Mouse (Mus musculus) megakaryocyte, adult 5-6 weeks (primary cell): Measurements from ENCODE around the gene Gsg1l. TPM values are rescaled to one million over a fixed set of nuclear protein-coding genes. Genes with fewer than 3 reads are reported as not detected.

Source experiments
- ATAC-seq: 2 replicates; pipeline ENCODE4 v1.8.0; 2016; ENCODE audit warnings: mild to moderate bottlenecking, inconsistent platforms; ENCODE audit not compliant: poor library complexity, severe bottlenecking
- total RNA-seq, 2 experiments: library from RNA; stranded (forward) in 1 of 2; stranded (reverse) in 1 of 2; fragments of 153-499, 151-499 nt in 1 of 2; fragments of 221-1000, 200-1000 nt in 1 of 2; gene quantifications; 2 replicates each; pipeline versions ENCODE4 v1.2.3 to v1.2.4; 2015 to 2017

Gene Gsg1l
- total RNA-seq, 2 experiments from 2014 or later = not detected

- ATAC-seq = no peak
Measured at GRCm38 (mm10) chr7:125987117-125987516, 95.1 kb downstream of the Gsg1l start.

- ATAC-seq = no peak
Measured at GRCm38 (mm10) chr7:125985565-125985964, 96.6 kb downstream of the Gsg1l start.

GRCm38 (mm10) chr7:125983902-125984841 is 98.0 kb downstream of the Gsg1l start:
- no peak for ATAC-seq

GRCm38 (mm10) chr7:125979591-125979990 is 102.6 kb downstream of the Gsg1l start:
- no peak for ATAC-seq

GRCm38 (mm10) chr7:125976695-125977094 is 105.5 kb downstream of the Gsg1l start:
- ATAC-seq = no peak

- ATAC-seq = no peak
Measured at GRCm38 (mm10) chr7:125975414-125975813, 106.8 kb downstream of the Gsg1l start.

GRCm38 (mm10) chr7:125973874-125974273 is 108.3 kb downstream of the Gsg1l start:
- ATAC-seq = no peak

- ATAC-seq = no peak
Measured at GRCm38 (mm10) chr7:125972776-125973175, 109.4 kb downstream of the Gsg1l start.

GRCm38 (mm10) chr7:125972174-125972672 is 110.0 kb downstream of the Gsg1l start:
- ATAC-seq = no peak

- no peak for ATAC-seq
Measured at GRCm38 (mm10) chr7:125969076-125969475, 113.1 kb downstream of the Gsg1l start.

- ATAC-seq = no peak
Measured at GRCm38 (mm10) chr7:125966402-125967261, 115.6 kb downstream of the Gsg1l start.

- no peak for ATAC-seq
Measured at GRCm38 (mm10) chr7:125964087-125964607, 118.1 kb downstream of the Gsg1l start.

- no peak for ATAC-seq
Measured at GRCm38 (mm10) chr7:125959294-125960048, 122.7 kb downstream of the Gsg1l start.

- no peak for ATAC-seq
Measured at GRCm38 (mm10) chr7:125958856-125959255, 123.4 kb downstream of the Gsg1l start.

GRCm38 (mm10) chr7:125954994-125955393 is 127.2 kb downstream of the Gsg1l start:
- ATAC-seq = no peak

- no peak for ATAC-seq
Measured at GRCm38 (mm10) chr7:125954356-125954878, 127.8 kb downstream of the Gsg1l start.

- ATAC-seq = no peak
Measured at GRCm38 (mm10) chr7:125953844-125954243, 128.4 kb downstream of the Gsg1l start.

- ATAC-seq = no peak
Measured at GRCm38 (mm10) chr7:125951911-125952310, 130.3 kb downstream of the Gsg1l start.

- no peak for ATAC-seq
Measured at GRCm38 (mm10) chr7:125948973-125949372, 133.2 kb downstream of the Gsg1l start.

GRCm38 (mm10) chr7:125945915-125946314 is 136.3 kb downstream of the Gsg1l start:
- ATAC-seq = no peak
